Mouse (Mus musculus): ENCODE results near the gene Fam214a.

DNA sequence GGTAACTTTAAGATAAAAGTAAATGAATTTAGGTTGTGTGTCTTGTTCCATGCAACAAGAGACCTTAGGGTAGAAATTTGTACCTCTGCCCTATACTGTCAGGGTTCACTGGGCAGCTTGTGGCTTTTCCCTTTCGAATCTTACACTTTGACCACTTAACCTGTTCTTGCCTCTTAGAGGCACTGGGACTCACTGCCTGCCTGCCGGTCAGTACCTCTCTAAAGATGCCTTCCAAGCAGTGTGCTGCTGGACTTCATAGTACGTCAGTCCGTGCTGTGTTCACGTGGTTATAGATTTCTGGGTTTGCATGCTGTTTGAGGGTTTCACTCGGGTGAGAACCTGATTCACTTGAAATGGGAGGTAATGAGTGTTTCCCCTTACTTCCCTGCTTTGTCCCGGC, 22.7 kb downstream of the Fam214a start:
- TF ChIP-seq EP300 (IDR thresholded peaks at IDR 0.05; ENCODE audit: low read depth) (no peak), CTCF (IDR thresholded peaks at IDR 0.05; ENCODE audit: low read depth) (no peak)
